Mouse (Mus musculus): ENCODE measurements at regions not wholly inside any gene's neighbourhood (a gene's known extent, or its start where the extent isn't known, plus 50 kb on each side); places are given as distances from the start of the nearest gene placed in this dataset.
A peak's percentile ranks its signal among the peaks of the same experiment; 100 is the strongest.

DNA sequence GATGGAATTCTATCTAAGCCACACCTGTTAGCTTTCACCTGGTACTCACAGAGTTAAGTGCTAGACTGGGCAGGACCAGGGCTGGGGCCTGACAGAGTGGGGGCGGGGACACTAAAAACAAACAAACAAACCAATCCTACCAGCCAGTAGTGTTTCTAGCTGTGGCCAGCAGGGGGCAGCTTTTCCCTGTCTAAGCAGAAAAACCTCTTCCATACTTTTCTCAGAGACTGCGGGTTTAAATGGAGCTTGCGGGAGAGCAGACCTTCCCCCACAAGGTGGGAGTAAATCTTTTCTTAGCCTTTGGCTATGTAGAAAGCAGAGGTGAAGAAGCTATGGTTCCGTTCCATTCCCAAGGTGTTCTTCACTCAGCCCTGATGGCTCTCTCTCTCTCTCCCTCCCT, 120.7 kb downstream of the Katnal1 start:
- no peak for TF ChIP-seq POLR2A (IDR thresholded peaks at IDR 0.05; ENCODE audit: control insufficient read depth, extremely low read depth, insufficient read depth, low read length, poor library complexity)
- no peak for TF ChIP-seq CTCF (IDR thresholded peaks at IDR 0.05; ENCODE audit: borderline replicate concordance, control insufficient read depth, extremely low read depth, insufficient read depth, low read length, poor library complexity)
- Histone ChIP-seq H3K4me3 (ENCODE audit: control insufficient read depth, insufficient read depth, low read length) (no peak overlapping the region), H3K27me3 (ENCODE audit: control insufficient read depth, insufficient read depth, low read length) (no peaks in the 10 kb centered on the region), H3K27ac (ENCODE audit: control insufficient read depth, insufficient read depth, low read length) (no peak overlapping the region), H3K4me1 (replicated peaks; ENCODE audit: control insufficient read depth, insufficient read depth, low read length) (peaks cover 17% of the 10 kb centered on the region), H3K36me3 (ENCODE audit: control insufficient read depth, insufficient read depth, low read length) (no peaks in the 10 kb centered on the region)
- peak; percentile 26 for DNase-seq
- 48% methylated on average over 4 of the region's 4 CpGs for WGBS

DNA sequence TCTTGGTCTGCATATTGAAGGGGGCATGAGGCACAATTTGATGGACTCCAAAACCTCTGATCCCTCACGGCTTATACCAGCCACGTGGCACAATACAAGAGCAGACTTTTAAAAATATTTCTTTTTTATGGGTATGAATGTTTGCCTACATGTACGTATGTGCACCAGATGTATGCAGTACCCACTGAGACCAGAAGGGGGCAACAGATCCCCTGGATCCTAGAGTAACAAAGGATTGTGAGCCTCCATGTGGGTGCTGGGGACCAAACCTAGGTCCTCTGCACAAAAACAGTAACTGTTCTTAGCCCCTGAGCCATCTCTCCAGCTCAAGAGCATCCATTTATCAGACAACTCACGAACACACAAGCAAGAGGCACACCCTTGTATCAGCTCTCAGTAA, 121.5 kb downstream of the Katnal1 start:
- WGBS: 99% methylated on average over 4 of the region's 4 CpGs

DNA sequence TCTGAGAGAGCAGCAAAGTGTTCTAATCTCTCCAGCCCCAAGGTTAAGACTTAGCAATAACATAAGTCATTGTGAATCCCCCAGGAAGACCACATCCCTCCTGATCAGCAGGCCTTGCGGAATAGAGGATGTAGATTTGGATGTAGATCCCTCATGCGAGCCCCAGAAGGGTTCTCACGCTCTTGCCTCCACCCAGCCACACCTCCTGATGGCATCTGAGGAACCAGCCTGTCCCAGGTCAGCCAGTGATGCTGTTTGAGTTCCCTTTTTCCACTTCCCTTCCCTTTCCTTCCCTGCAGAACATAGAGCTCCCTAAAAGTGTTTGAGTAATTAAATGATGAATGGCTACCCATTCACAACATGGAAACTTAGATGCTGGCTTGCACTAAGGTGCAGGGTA, 124.1 kb downstream of the Katnal1 start:
- Histone ChIP-seq H3K27me3 (ENCODE audit: control insufficient read depth, insufficient read depth, low read length) (no peaks in the 10 kb centered on the region), H3K4me1 (replicated peaks; ENCODE audit: control insufficient read depth, insufficient read depth, low read length) (peaks cover 9% of the 10 kb centered on the region), H3K36me3 (ENCODE audit: control insufficient read depth, insufficient read depth, low read length) (no peaks in the 10 kb centered on the region), H3K4me3 (ENCODE audit: control insufficient read depth, insufficient read depth, low read length) (no peak overlapping the region), H3K27ac (ENCODE audit: control insufficient read depth, insufficient read depth, low read length) (no peak overlapping the region)
- WGBS: 49% methylated on average over 3 of the region's 3 CpGs
- no peak for DNase-seq
- TF ChIP-seq POLR2A (IDR thresholded peaks at IDR 0.05; ENCODE audit: control insufficient read depth, extremely low read depth, insufficient read depth, low read length, poor library complexity): no peak
- TF ChIP-seq CTCF (IDR thresholded peaks at IDR 0.05; ENCODE audit: borderline replicate concordance, control insufficient read depth, extremely low read depth, insufficient read depth, low read length, poor library complexity): no peak

More for the DNA sequence above, 121.5 kb downstream of the Katnal1 start:
- no peak overlapping the region for H3K27ac ChIP-seq (ENCODE audit: control insufficient read depth, insufficient read depth, low read length)
- H3K4me1 ChIP-seq (replicated peaks; ENCODE audit: control insufficient read depth, insufficient read depth, low read length): peaks cover 17% of the 10 kb centered on the region
- no peaks in the 10 kb centered on the region for H3K36me3 ChIP-seq (ENCODE audit: control insufficient read depth, insufficient read depth, low read length)
- H3K27me3 ChIP-seq (ENCODE audit: control insufficient read depth, insufficient read depth, low read length): no peaks in the 10 kb centered on the region
- no peak for DNase-seq
- H3K4me3 ChIP-seq (ENCODE audit: control insufficient read depth, insufficient read depth, low read length): no peak overlapping the region
- TF ChIP-seq CTCF (IDR thresholded peaks at IDR 0.05; ENCODE audit: borderline replicate concordance, control insufficient read depth, extremely low read depth, insufficient read depth, low read length, poor library complexity): no peak
- TF ChIP-seq POLR2A (IDR thresholded peaks at IDR 0.05; ENCODE audit: control insufficient read depth, extremely low read depth, insufficient read depth, low read length, poor library complexity): no peak

DNA sequence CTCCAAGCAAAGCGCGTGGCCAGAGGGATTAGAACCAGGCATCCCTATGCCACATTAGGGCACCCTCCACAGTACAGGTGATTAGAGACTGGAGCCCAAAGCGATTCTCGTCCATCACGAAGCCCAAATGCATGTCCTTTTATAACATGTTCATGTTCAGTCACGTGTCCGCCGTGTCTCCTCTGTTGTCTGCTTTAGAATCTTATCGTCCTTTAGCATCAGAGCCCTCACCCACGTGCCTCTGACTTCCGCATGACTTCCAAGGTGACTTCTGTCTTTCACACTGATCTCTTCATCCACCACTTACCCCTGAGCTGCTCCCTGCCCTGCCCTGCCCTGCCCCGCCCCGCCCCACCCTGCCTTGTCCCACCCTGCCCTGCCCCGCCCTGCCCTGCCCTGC, 125.3 kb downstream of the Katnal1 start:
- H3K4me3 ChIP-seq (ENCODE audit: control insufficient read depth, insufficient read depth, low read length): no peak overlapping the region
- TF ChIP-seq POLR2A (IDR thresholded peaks at IDR 0.05; ENCODE audit: control insufficient read depth, extremely low read depth, insufficient read depth, low read length, poor library complexity) (no peak), CTCF (IDR thresholded peaks at IDR 0.05; ENCODE audit: borderline replicate concordance, control insufficient read depth, extremely low read depth, insufficient read depth, low read length, poor library complexity) (no peak)
- WGBS: 87% methylated on average over 13 of the region's 14 CpGs
- no peaks in the 10 kb centered on the region for H3K4me1 ChIP-seq (replicated peaks; ENCODE audit: control insufficient read depth, insufficient read depth, low read length)
- H3K27ac ChIP-seq (ENCODE audit: control insufficient read depth, insufficient read depth, low read length): no peak overlapping the region
- no peaks in the 10 kb centered on the region for H3K36me3 ChIP-seq (ENCODE audit: control insufficient read depth, insufficient read depth, low read length)
- DNase-seq: no peak
- H3K27me3 ChIP-seq (ENCODE audit: control insufficient read depth, insufficient read depth, low read length): no peaks in the 10 kb centered on the region

DNA sequence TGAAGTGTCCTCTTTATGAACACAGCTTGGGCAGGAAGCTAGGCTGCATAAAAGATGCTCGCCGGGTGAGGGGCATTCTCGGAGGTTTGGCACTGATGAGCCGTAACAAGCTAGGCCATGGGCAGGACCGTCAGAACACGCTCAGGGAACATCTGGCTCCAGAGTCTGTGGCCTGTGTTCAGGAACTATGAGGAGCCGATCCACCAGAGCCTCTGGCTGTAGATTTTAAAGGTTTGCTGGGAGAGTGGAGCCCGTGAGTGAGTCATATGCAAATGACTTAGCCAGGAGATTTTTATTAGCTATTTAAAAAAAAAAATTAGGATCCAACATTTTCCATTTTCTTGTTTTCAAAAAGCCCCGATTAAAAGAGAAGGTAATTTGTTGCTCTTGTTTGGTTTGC, 126.4 kb downstream of the Katnal1 start:
- Histone ChIP-seq H3K27ac (ENCODE audit: control insufficient read depth, insufficient read depth, low read length) (no peak overlapping the region), H3K36me3 (ENCODE audit: control insufficient read depth, insufficient read depth, low read length) (no peaks in the 10 kb centered on the region), H3K27me3 (ENCODE audit: control insufficient read depth, insufficient read depth, low read length) (no peaks in the 10 kb centered on the region), H3K4me1 (replicated peaks; ENCODE audit: control insufficient read depth, insufficient read depth, low read length) (no peaks in the 10 kb centered on the region; the same call in 1 of the 2 replicates), H3K4me3 (ENCODE audit: control insufficient read depth, insufficient read depth, low read length) (no peak overlapping the region)
- no peak for DNase-seq
- WGBS: 94% methylated on average over 9 of the region's 9 CpGs
- no peak for TF ChIP-seq POLR2A (IDR thresholded peaks at IDR 0.05; ENCODE audit: control insufficient read depth, extremely low read depth, insufficient read depth, low read length, poor library complexity)

DNA sequence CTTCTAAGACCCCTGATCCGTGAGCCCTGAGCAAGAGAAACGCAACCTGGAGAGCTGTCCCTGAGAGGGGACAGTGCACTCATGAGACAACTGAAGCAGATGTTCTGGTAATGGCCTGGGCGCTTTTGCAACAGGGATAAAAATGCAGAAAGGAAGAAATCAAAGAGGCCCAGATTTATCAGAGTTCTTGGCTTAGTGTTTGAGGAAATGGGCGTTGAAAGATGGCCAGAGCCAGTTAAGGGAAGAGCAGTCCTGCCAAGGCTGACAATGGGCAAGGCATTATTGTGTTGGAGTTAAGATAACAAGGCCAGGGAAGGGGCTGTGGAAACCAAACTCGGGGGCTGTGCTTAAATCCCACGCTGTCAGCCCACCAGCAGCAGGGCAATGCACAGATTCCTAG, 130.6 kb downstream of the Katnal1 start:
- DNase-seq: no peak
- WGBS: 80% methylated on average over 6 of the region's 6 CpGs

DNA sequence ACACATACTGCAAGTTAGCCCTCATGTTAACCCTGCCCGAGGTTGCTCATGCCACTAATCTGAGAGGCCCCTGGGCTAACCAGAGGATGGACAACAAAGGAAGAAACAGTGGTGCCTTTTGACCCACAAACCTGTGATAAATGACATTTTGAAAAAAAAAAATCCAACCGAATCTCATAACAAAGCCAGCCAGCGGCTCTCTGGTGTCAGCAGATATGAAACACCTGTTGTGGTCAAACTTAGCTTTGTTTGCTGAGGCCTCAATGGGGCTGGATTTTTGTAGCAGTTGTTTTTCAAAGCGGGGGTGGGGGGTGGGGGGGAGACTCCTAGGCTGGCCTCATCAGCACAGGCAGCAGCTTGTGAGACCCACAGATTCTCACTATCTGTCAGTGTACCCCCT, 133.0 kb downstream of the Katnal1 start:
- Histone ChIP-seq H3K4me1 (replicated peaks; ENCODE audit: control insufficient read depth, insufficient read depth, low read length) (peaks cover 10% of the 10 kb centered on the region), H3K36me3 (ENCODE audit: control insufficient read depth, insufficient read depth, low read length) (no peaks in the 10 kb centered on the region), H3K27ac (ENCODE audit: control insufficient read depth, insufficient read depth, low read length) (no peak overlapping the region), H3K27me3 (ENCODE audit: control insufficient read depth, insufficient read depth, low read length) (no peaks in the 10 kb centered on the region), H3K4me3 (ENCODE audit: control insufficient read depth, insufficient read depth, low read length) (no peak overlapping the region)
- DNase-seq: no peak
- WGBS: 6% methylated on average over 4 of the region's 4 CpGs
- TF ChIP-seq POLR2A (IDR thresholded peaks at IDR 0.05; ENCODE audit: control insufficient read depth, extremely low read depth, insufficient read depth, low read length, poor library complexity): no peak
- no peak for TF ChIP-seq CTCF (IDR thresholded peaks at IDR 0.05; ENCODE audit: borderline replicate concordance, control insufficient read depth, extremely low read depth, insufficient read depth, low read length, poor library complexity)

More for the DNA sequence above, 130.6 kb downstream of the Katnal1 start:
- H3K36me3 ChIP-seq (ENCODE audit: control insufficient read depth, insufficient read depth, low read length): no peaks in the 10 kb centered on the region
- TF ChIP-seq CTCF (IDR thresholded peaks at IDR 0.05; ENCODE audit: borderline replicate concordance, control insufficient read depth, extremely low read depth, insufficient read depth, low read length, poor library complexity) (no peak), POLR2A (IDR thresholded peaks at IDR 0.05; ENCODE audit: control insufficient read depth, extremely low read depth, insufficient read depth, low read length, poor library complexity) (no peak)
- H3K4me3 ChIP-seq (ENCODE audit: control insufficient read depth, insufficient read depth, low read length): no peak overlapping the region
- peaks cover 10% of the 10 kb centered on the region for H3K4me1 ChIP-seq (replicated peaks; ENCODE audit: control insufficient read depth, insufficient read depth, low read length)
- H3K27ac ChIP-seq (ENCODE audit: control insufficient read depth, insufficient read depth, low read length): no peak overlapping the region
- H3K27me3 ChIP-seq (ENCODE audit: control insufficient read depth, insufficient read depth, low read length): no peaks in the 10 kb centered on the region

All from thymus, adult 2 months (tissue).